Mouse (Mus musculus) liver, embryonic 14.5 days (tissue): Measurements from ENCODE around the gene Plcxd1. TPM values are rescaled to one million over a fixed set of nuclear protein-coding genes. Genes with fewer than 3 reads are reported as not detected.
"Not testable (repeated sequence)": the region's sequence is repeated elsewhere in the genome, so short reads cannot be mapped to it uniquely, and the experiment has no call there.

ENCODE experiments used
- ATAC-seq: fragments of 200-750 bp; cut with Nextera tagmentation; 2 replicates; pipeline ENCODE4 v1.8.0; 2017; ENCODE audit warnings: moderate number of reproducible peaks, mild to moderate bottlenecking, moderate library complexity; ENCODE audit not compliant: insufficient read depth
- DNase-seq, 3 experiments: peaks; one replicate each; pipeline ENCODE4 v3.0.0-alpha.2; 2012 to 2013; ENCODE audit warnings: low read depth in 3 of 3, low spot score in 3 of 3
- H3K27ac ChIP-seq: fragments of 300-500 bp; sonication (generic); 2 replicates; pipeline ENCODE4 v1.5.1; 2014; ENCODE audit warnings: moderate library complexity, mild to moderate bottlenecking, control low read depth, inconsistent platforms
- H3K27me3 ChIP-seq: fragments of 300-500 bp; sonication (generic); 2 replicates; pipeline ENCODE4 v1.6.1; 2014; ENCODE audit warnings: mild to moderate bottlenecking, low read length, moderate library complexity; ENCODE audit not compliant: control insufficient read depth, insufficient read depth
- H3K36me3 ChIP-seq: fragments of 300-500 bp; sonication (generic); replicated peaks from 2 replicates; pipeline ENCODE4 v1.6.1; 2014; ENCODE audit warnings: low read depth; ENCODE audit not compliant: control insufficient read depth, insufficient read depth
- H3K4me1 ChIP-seq, 2 experiments: fragments of 200-500 bp in 1 of 2; fragments of 300-500 bp in 1 of 2; sonication (generic) in 1 of 2; replicated peaks; 2 replicates each; pipeline ENCODE4 v1.6.1; 2012 to 2014; ENCODE audit warnings: antibody characterized with exemption in 1 of 2, inconsistent platforms in 1 of 2, low read length in 1 of 2; ENCODE audit not compliant: control insufficient read depth in 2 of 2, insufficient read depth in 2 of 2
- H3K4me2 ChIP-seq: fragments of 300-500 bp; sonication (generic); 2 replicates; pipeline ENCODE4 v1.6.1; 2014; ENCODE audit warnings: low read depth, mild to moderate bottlenecking, control low read depth, moderate library complexity
- H3K4me3 ChIP-seq, 2 experiments: fragments of 200-500 bp in 1 of 2; fragments of 300-500 bp in 1 of 2; sonication (generic) in 1 of 2; 2 replicates each; pipeline ENCODE4 v1.5.1; 2012 to 2014; ENCODE audit warnings: low read depth in 2 of 2, low read length in 2 of 2, mild to moderate bottlenecking in 2 of 2, control low read depth in 1 of 2, inconsistent platforms in 1 of 2, moderate library complexity in 1 of 2; ENCODE audit not compliant: insufficient read depth in 1 of 2
- H3K9ac ChIP-seq: fragments of 300-500 bp; sonication (generic); replicated peaks from 2 replicates; pipeline ENCODE4 v1.6.1; 2014; ENCODE audit warnings: mild to moderate bottlenecking, control low read depth, moderate library complexity
- H3K9me3 ChIP-seq: fragments of 300-500 bp; sonication (generic); 2 replicates; pipeline ENCODE4 v1.6.1; 2016; ENCODE audit warnings: low read length, mixed read lengths; ENCODE audit not compliant: control insufficient read depth
- CTCF ChIP-seq: IDR thresholded peaks from 2 replicates; pipeline ENCODE4 v1.5.1; 2016; ENCODE audit warnings: antibody characterized with exemption, low read depth, control low read depth
- EP300 ChIP-seq: IDR thresholded peaks from 2 replicates; pipeline ENCODE4 v1.6.1; 2016; ENCODE audit warnings: antibody characterized with exemption, low read depth
- WGBS: fragments of 180-500 bp; shearing (Covaris S2); extraction: QIAGEN DNeasy Blood & Tissue Kit; methylation state at CpG from one replicate; pipeline ENCODE4 v1.1.7; 2014; ENCODE audit not compliant: insufficient replicate concordance; 5-methylcytosine and 5-hydroxymethylcytosine counted together
- polyA plus RNA-seq, 2 experiments: library from polyadenylated mRNA; depleted of rRNA in 1 of 2; stranded (reverse) in 1 of 2; unstranded in 1 of 2; fragments of >200 nt; fragmentation: Nextera tagmentation in 1 of 2; extraction: Ambion mirVana in 1 of 2; gene quantifications; 2 replicates each; pipeline versions ENCODE4 v1.2.1 to v1.2.3; 2012 to 2014

Gene Plcxd1
- polyA plus RNA-seq, 2 experiments, result 0.13 to 0.14 TPM

- under 1% methylated on average over 68 of the region's 71 CpGs for WGBS
- Histone ChIP-seq H3K36me3 (peaks cover 13% of the 10 kb centered on the region), H3K4me3 (peak within 1 kb of the TSS; percentile 78 to 84), H3K4me2 (peak within 1 kb of the TSS; percentile 80), H3K27ac (peak within 1 kb of the TSS; percentile 76), H3K4me1 (peaks cover 4 to 11% of the 10 kb centered on the region in 2 experiments; a peak in 2 of 4 replicates), H3K9me3 (no peaks in the 10 kb centered on the region), H3K9ac (peak within 1 kb of the TSS; percentile 73), H3K27me3 (no peaks in the 10 kb centered on the region)
- ATAC-seq (peak; percentile 84), DNase-seq (peak; percentile 93 to 95 (median 94))
- TF ChIP-seq CTCF, result no peak
- TF ChIP-seq EP300, result no peak
Measured at GRCm38 (mm10) chr5:110107581-110108304, 8.0 kb downstream of the Plcxd1 start, which contains the start of gene Gtpbp6. Gene Gtpbp6, minus strand, starts transcription at chr5:110108197.

GRCm38 (mm10) chr5:110108305-110108628, 8.5 kb downstream of the Plcxd1 start:
- Histone ChIP-seq H3K4me2 (peak overlapping the region; percentile 80), H3K9ac (no peak overlapping the region), H3K27ac (no peak overlapping the region), H3K27me3 (no peaks in the 10 kb centered on the region), H3K4me1 (peaks cover 4 to 11% of the 10 kb centered on the region in 2 experiments; a peak in 2 of 4 replicates), H3K36me3 (peaks cover 13% of the 10 kb centered on the region), H3K4me3 (peak overlapping the region; percentile 78 to 84; a peak in 3 of 4 replicates), H3K9me3 (no peaks in the 10 kb centered on the region)
- TF ChIP-seq CTCF (0 out of 2 replicates have a peak, but pooled peaks have one; percentile 8), EP300 (no peak)
- ATAC-seq, result no peak
- no peak for DNase-seq
- 2% methylated on average over 7 of the region's 7 CpGs for WGBS

GRCm38 (mm10) chr5:110109991-110110441, 10.2 kb downstream of the Plcxd1 start, which contains the start of gene Zfp605:
Gene Zfp605, plus strand, starts transcription at chr5:110110092.
- DNase-seq (peak; percentile 58 to 72 (median 60)), ATAC-seq (peak; percentile 31)
- Histone ChIP-seq H3K4me3 (peak within 1 kb of the TSS; percentile 70 to 94), H3K4me1 (peaks cover 4 to 11% of the 10 kb centered on the region in 2 experiments; a peak in 2 of 4 replicates), H3K36me3 (peaks cover 6% of the 10 kb centered on the region; the same call in 1 of the 2 replicates), H3K4me2 (peak within 1 kb of the TSS; percentile 74), H3K27me3 (no peaks in the 10 kb centered on the region), H3K27ac (peak within 1 kb of the TSS; percentile 70), H3K9me3 (no peaks in the 10 kb centered on the region), H3K9ac (peak within 1 kb of the TSS; percentile 73)
- 0% methylated on average over 12 of the region's 12 CpGs for WGBS
- TF ChIP-seq CTCF, result no peak
- no peak for TF ChIP-seq EP300

- 61% methylated on average over 3 of the region's 3 CpGs for WGBS
- not testable (repeated sequence) for DNase-seq, H3K4me3 ChIP-seq, ATAC-seq, H3K9me3 ChIP-seq, H3K4me2 ChIP-seq, H3K27ac ChIP-seq, H3K9ac ChIP-seq, H3K27me3 ChIP-seq, H3K36me3 ChIP-seq, H3K4me1 ChIP-seq
Measured at GRCm38 (mm10) chr5:110122380-110122779, 22.6 kb downstream of the Plcxd1 start.

- 2% methylated on average over 46 of the region's 46 CpGs for WGBS
- H3K27ac ChIP-seq, result peak within 1 kb of the TSS; percentile 81
- no peaks in the 10 kb centered on the region; the same call in 1 of the 2 replicates for H3K36me3 ChIP-seq
- H3K9ac ChIP-seq, result peak within 1 kb of the TSS; percentile 92
- ATAC-seq (peak; percentile 100), DNase-seq (peak; percentile 94 to 97 (median 95))
- H3K9me3 ChIP-seq, result no peaks in the 10 kb centered on the region
- H3K27me3 ChIP-seq, result no peaks in the 10 kb centered on the region
- peak within 1 kb of the TSS; percentile 86 for H3K4me2 ChIP-seq
- TF ChIP-seq EP300 (no peak), CTCF (0 out of 2 replicates have a peak, but pooled peaks have one; percentile 15)
- peak within 1 kb of the TSS; percentile 77 to 99 for H3K4me3 ChIP-seq
- H3K4me1 ChIP-seq, result peaks cover 3% of the 10 kb centered on the region in 2 experiments; a peak in 3 of 4 replicates
Measured at GRCm38 (mm10) chr5:110135293-110136086, 35.7 kb downstream of the Plcxd1 start, which contains the start of gene Chfr. Gene Chfr, plus strand, starts transcription at chr5:110135842.
